Mouse (Mus musculus): ENCODE data around the gene Wtip. TPM values are rescaled to one million over a fixed set of nuclear protein-coding genes. Genes with fewer than 3 reads are reported as not detected.

The Wtip gene
- polyA plus RNA-seq, 1 experiment from 2014 or later = 5.3 TPM

- Histone ChIP-seq H3K27me3 (ENCODE audit: control insufficient read depth, insufficient read depth, low read length) (no peaks in the 10 kb centered on the region), H3K9me3 (ENCODE audit: control insufficient read depth, low read length) (no peaks in the 10 kb centered on the region), H3K27ac (ENCODE audit: low read depth, low read length) (no peak overlapping the region), H3K4me3 (ENCODE audit: low read depth, low read length) (no peak overlapping the region), H3K4me2 (ENCODE audit: low read depth) (no peak overlapping the region), H3K9ac (ENCODE audit: low read length) (no peak overlapping the region), H3K36me3 (ENCODE audit: control insufficient read depth, insufficient read depth, low read length) (peaks cover 22% of the 10 kb centered on the region), H3K4me1 (ENCODE audit: control insufficient read depth, insufficient read depth, low read length) (0 out of 2 replicates have a peak, but pooled peaks cover 4% of the 10 kb centered on the region)
- DNase-seq (ENCODE audit: low spot score) (no peak), ATAC-seq (ENCODE audit: insufficient read depth, low FRiP score, low TSS enrichment) (no peak)
- 93% methylated on average over 7 of the region's 7 CpGs for WGBS
Observed at GRCm38 (mm10) chr7:34164671-34165070, 31.6 kb upstream of the Wtip start.

GRCm38 (mm10) chr7:34159167-34159566, 26.1 kb upstream of the Wtip start:
- no peak overlapping the region for H3K4me3 ChIP-seq (ENCODE audit: low read depth, low read length)
- no peaks in the 10 kb centered on the region for H3K9me3 ChIP-seq (ENCODE audit: control insufficient read depth, low read length)
- H3K27me3 ChIP-seq (ENCODE audit: control insufficient read depth, insufficient read depth, low read length) = no peaks in the 10 kb centered on the region
- H3K9ac ChIP-seq (ENCODE audit: low read length) = no peak overlapping the region
- no peak overlapping the region for H3K27ac ChIP-seq (ENCODE audit: low read depth, low read length)
- ATAC-seq (ENCODE audit: insufficient read depth, low FRiP score, low TSS enrichment) (no peak), DNase-seq (ENCODE audit: low spot score) (no peak)
- H3K36me3 ChIP-seq (ENCODE audit: control insufficient read depth, insufficient read depth, low read length) = peaks cover 44% of the 10 kb centered on the region
- WGBS = 92% methylated on average over 3 of the region's 3 CpGs
- H3K4me2 ChIP-seq (ENCODE audit: low read depth) = no peak overlapping the region
- no peaks in the 10 kb centered on the region for H3K4me1 ChIP-seq (ENCODE audit: control insufficient read depth, insufficient read depth, low read length)

GRCm38 (mm10) chr7:34157994-34158393, 24.9 kb upstream of the Wtip start:
- Histone ChIP-seq H3K4me1 (ENCODE audit: control insufficient read depth, insufficient read depth, low read length) (no peaks in the 10 kb centered on the region), H3K9me3 (ENCODE audit: control insufficient read depth, low read length) (no peaks in the 10 kb centered on the region), H3K9ac (ENCODE audit: low read length) (no peak overlapping the region), H3K27me3 (ENCODE audit: control insufficient read depth, insufficient read depth, low read length) (no peaks in the 10 kb centered on the region), H3K36me3 (ENCODE audit: control insufficient read depth, insufficient read depth, low read length) (peaks cover 41% of the 10 kb centered on the region), H3K4me2 (ENCODE audit: low read depth) (no peak overlapping the region), H3K27ac (ENCODE audit: low read depth, low read length) (no peak overlapping the region), H3K4me3 (ENCODE audit: low read depth, low read length) (no peak overlapping the region)
- no peak for ATAC-seq (ENCODE audit: insufficient read depth, low FRiP score, low TSS enrichment)
- no peak for DNase-seq (ENCODE audit: low spot score)
- WGBS = 99% methylated on average over 3 of the region's 3 CpGs

- Histone ChIP-seq H3K4me1 (ENCODE audit: control insufficient read depth, insufficient read depth, low read length) (no peaks in the 10 kb centered on the region), H3K4me3 (ENCODE audit: low read depth, low read length) (no peak overlapping the region), H3K27ac (ENCODE audit: low read depth, low read length) (no peak overlapping the region), H3K4me2 (ENCODE audit: low read depth) (no peak overlapping the region), H3K27me3 (ENCODE audit: control insufficient read depth, insufficient read depth, low read length) (no peaks in the 10 kb centered on the region), H3K36me3 (ENCODE audit: control insufficient read depth, insufficient read depth, low read length) (peaks cover 42% of the 10 kb centered on the region), H3K9ac (ENCODE audit: low read length) (no peak overlapping the region), H3K9me3 (ENCODE audit: control insufficient read depth, low read length) (no peaks in the 10 kb centered on the region)
- ATAC-seq (ENCODE audit: insufficient read depth, low FRiP score, low TSS enrichment) (no peak), DNase-seq (ENCODE audit: low spot score) (no peak)
- 87% methylated on average over 4 of the region's 4 CpGs for WGBS
Observed at GRCm38 (mm10) chr7:34147193-34147592, 14.1 kb upstream of the Wtip start.

- DNase-seq (ENCODE audit: low spot score) (no peak), ATAC-seq (ENCODE audit: insufficient read depth, low FRiP score, low TSS enrichment) (no peak)
- Histone ChIP-seq H3K4me3 (ENCODE audit: low read depth, low read length) (no peak overlapping the region), H3K9me3 (ENCODE audit: control insufficient read depth, low read length) (no peaks in the 10 kb centered on the region), H3K27ac (ENCODE audit: low read depth, low read length) (no peak overlapping the region), H3K27me3 (ENCODE audit: control insufficient read depth, insufficient read depth, low read length) (no peaks in the 10 kb centered on the region), H3K4me1 (ENCODE audit: control insufficient read depth, insufficient read depth, low read length) (no peaks in the 10 kb centered on the region), H3K4me2 (ENCODE audit: low read depth) (no peak overlapping the region), H3K36me3 (ENCODE audit: control insufficient read depth, insufficient read depth, low read length) (peaks cover 39% of the 10 kb centered on the region), H3K9ac (ENCODE audit: low read length) (no peak overlapping the region)
- WGBS = 95% methylated on average over 13 of the region's 13 CpGs
Observed at GRCm38 (mm10) chr7:34141123-34141522, 8.1 kb upstream of the Wtip start.

- 89% methylated on average over 6 of the region's 6 CpGs for WGBS
- Histone ChIP-seq H3K27ac (ENCODE audit: low read depth, low read length) (no peak overlapping the region), H3K9me3 (ENCODE audit: control insufficient read depth, low read length) (no peaks in the 10 kb centered on the region), H3K9ac (ENCODE audit: low read length) (no peak overlapping the region), H3K4me2 (ENCODE audit: low read depth) (no peak overlapping the region), H3K27me3 (ENCODE audit: control insufficient read depth, insufficient read depth, low read length) (no peaks in the 10 kb centered on the region), H3K36me3 (ENCODE audit: control insufficient read depth, insufficient read depth, low read length) (peaks cover 31% of the 10 kb centered on the region), H3K4me3 (ENCODE audit: low read depth, low read length) (no peak overlapping the region), H3K4me1 (ENCODE audit: control insufficient read depth, insufficient read depth, low read length) (no peaks in the 10 kb centered on the region)
- ATAC-seq (ENCODE audit: insufficient read depth, low FRiP score, low TSS enrichment) (no peak), DNase-seq (ENCODE audit: low spot score) (no peak)
Observed at GRCm38 (mm10) chr7:34139493-34139892, 6.4 kb upstream of the Wtip start.

GRCm38 (mm10) chr7:34134336-34134735, 1.3 kb upstream of the Wtip start:
- Histone ChIP-seq H3K27ac (ENCODE audit: low read depth, low read length) (no peak overlapping the region), H3K4me3 (ENCODE audit: low read depth, low read length) (no peak overlapping the region), H3K27me3 (ENCODE audit: control insufficient read depth, insufficient read depth, low read length) (no peaks in the 10 kb centered on the region), H3K36me3 (ENCODE audit: control insufficient read depth, insufficient read depth, low read length) (no peaks in the 10 kb centered on the region), H3K9me3 (ENCODE audit: control insufficient read depth, low read length) (no peaks in the 10 kb centered on the region), H3K9ac (ENCODE audit: low read length) (no peak overlapping the region), H3K4me2 (ENCODE audit: low read depth) (no peak overlapping the region), H3K4me1 (ENCODE audit: control insufficient read depth, insufficient read depth, low read length) (peaks cover 10% of the 10 kb centered on the region; the same call in 1 of the 2 replicates)
- DNase-seq (ENCODE audit: low spot score) (peak; percentile 21), ATAC-seq (ENCODE audit: insufficient read depth, low FRiP score, low TSS enrichment) (no peak)
- WGBS = 70% methylated on average over 2 of the region's 2 CpGs

GRCm38 (mm10) chr7:34132355-34133079, 551 bp downstream of the Wtip start:
- peak; percentile 75 for DNase-seq (ENCODE audit: low spot score)
- Histone ChIP-seq H3K4me1 (ENCODE audit: control insufficient read depth, insufficient read depth, low read length) (peaks cover 10% of the 10 kb centered on the region; the same call in 1 of the 2 replicates), H3K27ac (ENCODE audit: low read depth, low read length) (peak overlapping the region; percentile 73), H3K4me3 (ENCODE audit: low read depth, low read length) (peak overlapping the region; percentile 79), H3K36me3 (ENCODE audit: control insufficient read depth, insufficient read depth, low read length) (no peaks in the 10 kb centered on the region), H3K27me3 (ENCODE audit: control insufficient read depth, insufficient read depth, low read length) (no peaks in the 10 kb centered on the region), H3K4me2 (ENCODE audit: low read depth) (peak overlapping the region; percentile 60), H3K9me3 (ENCODE audit: control insufficient read depth, low read length) (no peaks in the 10 kb centered on the region), H3K9ac (ENCODE audit: low read length) (peak overlapping the region; percentile 82)
- WGBS = under 1% methylated on average over 68 of the region's 116 CpGs
- ATAC-seq (ENCODE audit: insufficient read depth, low FRiP score, low TSS enrichment) = peak; percentile 81

GRCm38 (mm10) chr7:34131959-34132354, 1.1 kb downstream of the Wtip start:
- Histone ChIP-seq H3K4me3 (ENCODE audit: low read depth, low read length) (peak overlapping the region; percentile 79), H3K36me3 (ENCODE audit: control insufficient read depth, insufficient read depth, low read length) (0 out of 2 replicates have a peak, but pooled peaks cover under 1% of the 10 kb centered on the region), H3K27me3 (ENCODE audit: control insufficient read depth, insufficient read depth, low read length) (no peaks in the 10 kb centered on the region), H3K9me3 (ENCODE audit: control insufficient read depth, low read length) (peaks cover 3% of the 10 kb centered on the region; the same call in 1 of the 2 replicates), H3K27ac (ENCODE audit: low read depth, low read length) (no peak overlapping the region), H3K4me2 (ENCODE audit: low read depth) (peak overlapping the region; percentile 60), H3K9ac (ENCODE audit: low read length) (peak overlapping the region; percentile 82), H3K4me1 (ENCODE audit: control insufficient read depth, insufficient read depth, low read length) (peaks cover 10% of the 10 kb centered on the region; the same call in 1 of the 2 replicates)
- DNase-seq (ENCODE audit: low spot score) = no peak
- 0 out of 2 replicates have a peak, but pooled peaks have one; percentile 3 for ATAC-seq (ENCODE audit: insufficient read depth, low FRiP score, low TSS enrichment)
- WGBS = 7% methylated on average over 3 of the region's 3 CpGs
